In the genomic region with DNA sequence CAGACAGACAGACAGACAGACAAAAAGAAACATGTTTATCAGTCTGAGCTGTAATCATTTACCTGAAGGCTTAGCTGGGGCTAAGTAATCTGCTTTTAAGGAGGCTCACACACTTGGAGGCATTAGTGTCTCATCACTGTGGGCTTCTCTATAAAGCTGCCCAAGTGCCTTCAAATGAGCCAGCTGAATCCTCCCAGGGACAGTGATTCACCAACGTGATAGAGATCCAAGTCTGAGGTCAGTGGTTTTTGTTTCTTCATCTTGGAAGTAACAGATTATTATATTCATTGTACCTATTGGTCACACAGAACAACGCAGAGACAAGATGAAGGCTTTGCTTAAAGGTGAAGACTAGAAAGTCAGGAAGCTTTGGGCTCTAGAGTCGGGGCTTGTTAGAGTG, we compare ENCODE assay signal across 24 mouse cellular contexts.
"Had no signal": no experiment of that assay in that cellular context is flagged by ENCODE, and none has a peak within 500 bp of the region (broad histone marks: within the 10 kb centered on the region; RNA-seq: fewer than 3 reads in every experiment).

No protein-coding gene starts in this region.

- DNase-seq: gastrocnemius, postnatal 14 days; gastrocnemius, postnatal 36 days; heart, adult 11 months; heart, adult 2 months; heart, postnatal 10 days; heart, postnatal 4 days; kidney, adult 18-20 months; kidney, adult 8-10 months; kidney, postnatal 10 days; kidney, postnatal 25 days; kidney, postnatal 4 days; liver; liver, embryonic 13.5 days had no signal

- H3K36me3 ChIP-seq: heart, embryonic 10.5 days; heart, embryonic 12.5 days; hindbrain, embryonic 10.5 days; hindbrain, embryonic 12.5 days; intestine, embryonic 15.5 days; limb, embryonic 10.5 days; limb, embryonic 12.5 days; liver, embryonic 13.5 days; liver, embryonic 15.5 days had no signal

- H3K27me3 ChIP-seq: heart, embryonic 12.5 days; hindbrain, embryonic 12.5 days; intestine, embryonic 15.5 days; limb, embryonic 12.5 days; liver, embryonic 13.5 days; liver, embryonic 15.5 days had no signal

- H3K27ac ChIP-seq: heart, adult 2 months; heart, embryonic 10.5 days; hindbrain, embryonic 10.5 days; hindbrain, embryonic 12.5 days; hindbrain, embryonic 14.5 days; intestine, embryonic 15.5 days; layer of hippocampus, adult 2 months; left cerebral cortex, adult 2 months; limb, embryonic 10.5 days; limb, embryonic 12.5 days; liver, embryonic 13.5 days; liver, embryonic 15.5 days had no signal

- H3K4me1 ChIP-seq: hindbrain, embryonic 10.5 days; hindbrain, embryonic 12.5 days; limb, embryonic 10.5 days; limb, embryonic 12.5 days; liver, embryonic 13.5 days had no signal

- H3K4me3 ChIP-seq: heart, adult 2 months; heart, embryonic 10.5 days; heart, embryonic 12.5 days; hindbrain, embryonic 10.5 days; hindbrain, embryonic 12.5 days; intestine, embryonic 15.5 days; layer of hippocampus, adult 2 months; left cerebral cortex, adult 2 months; limb, embryonic 10.5 days; limb, embryonic 12.5 days; liver, embryonic 13.5 days; liver, embryonic 15.5 days had no signal

- H3K9me3 ChIP-seq: heart, embryonic 10.5 days; heart, embryonic 12.5 days; hindbrain, embryonic 10.5 days; hindbrain, embryonic 12.5 days; intestine, embryonic 15.5 days; limb, embryonic 10.5 days; limb, embryonic 12.5 days; liver, embryonic 13.5 days; liver, embryonic 15.5 days had no signal
